Mouse (Mus musculus) right cerebral cortex, postnatal 10 days (tissue): ENCODE results near the gene Kdsr.

Source experiments
- DNase-seq, 2 experiments: peaks; one replicate each; pipeline ENCODE4 v3.0.0; 2021; ENCODE audit warnings: low spot score in 2 of 2

Kdsr gene

GRCm38 (mm10) chr1:106695649-106696048 is 63.9 kb downstream of the Kdsr start:
- no peak for DNase-seq

GRCm38 (mm10) chr1:106694316-106694715 is 65.2 kb downstream of the Kdsr start:
- DNase-seq: no peak

GRCm38 (mm10) chr1:106692599-106692998 is 66.9 kb downstream of the Kdsr start:
- DNase-seq: no peak

- DNase-seq: peak; percentile 54 to 55
Observed at GRCm38 (mm10) chr1:106690887-106691286, 68.6 kb downstream of the Kdsr start.

GRCm38 (mm10) chr1:106688161-106688516 is 71.4 kb downstream of the Kdsr start:
- DNase-seq: no peak

GRCm38 (mm10) chr1:106687435-106688160 is 71.9 kb downstream of the Kdsr start:
- no peak for DNase-seq

- DNase-seq: no peak
Observed at GRCm38 (mm10) chr1:106685702-106686101, 73.8 kb downstream of the Kdsr start.

- no peak for DNase-seq
Observed at GRCm38 (mm10) chr1:106684546-106684945, 75.0 kb downstream of the Kdsr start.

GRCm38 (mm10) chr1:106682829-106683228 is 76.7 kb downstream of the Kdsr start:
- DNase-seq: no peak

GRCm38 (mm10) chr1:106679800-106680515 is 79.6 kb downstream of the Kdsr start:
- no peak for DNase-seq

GRCm38 (mm10) chr1:106678060-106678478 is 81.5 kb downstream of the Kdsr start:
- DNase-seq: no peak
